Mouse (Mus musculus) limb, embryonic 11.5 days (tissue): ENCODE measurements around the gene Tinagl1. TPM values are rescaled to one million over a fixed set of nuclear protein-coding genes. Genes with fewer than 3 reads are reported as not detected.

Experiments
- ATAC-seq: fragments of 200-750 bp; cut with Nextera tagmentation; 2 replicates; pipeline ENCODE4 v1.8.0; 2017; ENCODE audit warnings: low read depth; ENCODE audit not compliant: insufficient number of reproducible peaks, low FRiP score, low TSS enrichment
- DNase-seq: peaks from one replicate; pipeline ENCODE4 v3.0.0-alpha.2; 2015; ENCODE audit warnings: low spot score
- H3K27ac ChIP-seq: fragments of 300-500 bp; sonication (generic); replicated peaks from 2 replicates; pipeline ENCODE4 v1.5.1; 2014; ENCODE audit warnings: low read depth, mild to moderate bottlenecking, low read length
- H3K27me3 ChIP-seq: fragments of 300-500 bp; sonication (generic); 2 replicates; pipeline ENCODE4 v1.6.1; 2014; ENCODE audit warnings: mild to moderate bottlenecking, low read length, mixed read lengths; ENCODE audit not compliant: control insufficient read depth, insufficient read depth
- H3K36me3 ChIP-seq: fragments of 300-500 bp; sonication (generic); 2 replicates; pipeline ENCODE4 v1.6.1; 2014; ENCODE audit warnings: mild to moderate bottlenecking, low read length, moderate library complexity, mixed read lengths; ENCODE audit not compliant: control insufficient read depth, insufficient read depth
- H3K4me1 ChIP-seq: fragments of 300-500 bp; sonication (generic); 2 replicates; pipeline ENCODE4 v1.6.1; 2014; ENCODE audit warnings: low read length, mixed read lengths; ENCODE audit not compliant: control insufficient read depth, insufficient read depth
- H3K4me2 ChIP-seq: fragments of 300-500 bp; sonication (generic); 2 replicates; pipeline ENCODE4 v1.6.1; 2014; ENCODE audit warnings: low read depth, mild to moderate bottlenecking, moderate library complexity; ENCODE audit not compliant: severe bottlenecking
- H3K4me3 ChIP-seq: fragments of 300-500 bp; sonication (generic); 2 replicates; pipeline ENCODE4 v1.5.1; 2014; ENCODE audit warnings: low read depth, low read length
- H3K9ac ChIP-seq: fragments of 300-500 bp; sonication (generic); 2 replicates; pipeline ENCODE4 v1.6.1; 2014; ENCODE audit warnings: mild to moderate bottlenecking, low read length
- H3K9me3 ChIP-seq: fragments of 300-500 bp; sonication (generic); 2 replicates; pipeline ENCODE4 v1.6.1; 2016; ENCODE audit warnings: low read length; ENCODE audit not compliant: control insufficient read depth
- WGBS: fragments of 180-500 bp; shearing (Covaris S2); extraction: QIAGEN DNeasy Blood & Tissue Kit; methylation state at CpG from one replicate; pipeline ENCODE4 v1.1.7; 2014; 5-methylcytosine and 5-hydroxymethylcytosine counted together
- polyA plus RNA-seq: library from polyadenylated mRNA; unstranded; fragments of >200 nt; fragmentation: Nextera tagmentation; extraction: Ambion mirVana; gene quantifications from 2 replicates; pipeline ENCODE4 v1.2.1, GENCODE M21; 2014

The Tinagl1 gene
- polyA plus RNA-seq, 1 experiment from 2014 or later: 6.9 TPM

DNA sequence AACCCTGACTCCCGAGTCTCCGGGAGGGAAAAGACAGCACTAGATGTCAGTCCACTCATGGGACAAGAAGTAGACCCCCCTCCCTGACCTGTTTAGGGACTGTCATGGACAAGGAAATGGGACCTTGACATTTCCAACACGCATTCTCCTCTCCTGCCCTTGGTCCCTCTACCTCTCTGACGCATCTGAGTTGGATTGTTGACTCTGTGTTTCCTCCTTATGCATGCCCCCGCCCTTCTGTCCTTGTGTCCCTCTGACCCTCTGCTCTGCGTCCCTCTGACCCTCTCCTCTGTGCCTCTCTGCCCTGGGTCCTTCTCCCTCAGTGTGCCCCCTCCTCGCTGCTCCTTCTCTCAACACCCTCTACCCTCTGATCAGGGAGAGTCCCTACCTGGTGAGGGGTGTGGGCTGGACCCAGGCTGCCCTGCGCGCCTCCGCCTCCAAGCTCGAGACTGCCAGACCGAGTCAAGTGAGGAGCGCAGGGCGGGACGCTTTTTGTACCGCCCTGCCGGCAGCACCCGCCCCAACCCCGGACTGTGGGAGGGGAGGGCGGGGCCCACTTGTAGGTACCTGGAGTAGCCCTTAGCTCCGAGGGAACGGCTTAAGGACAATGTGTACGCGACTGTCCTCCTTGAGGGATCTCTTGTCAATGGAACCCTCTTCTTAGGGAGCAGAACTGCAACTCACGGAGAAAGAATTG, 439 bp downstream of the Tinagl1 start:
- H3K36me3 ChIP-seq: no peaks in the 10 kb centered on the region
- WGBS: 3% methylated on average over 25 of the region's 25 CpGs
- H3K4me3 ChIP-seq: peak overlapping the region; percentile 16; the same call in 1 of the 2 replicates
- H3K27ac ChIP-seq: no peak overlapping the region
- peaks cover 33% of the 10 kb centered on the region for H3K4me1 ChIP-seq
- peaks cover 6% of the 10 kb centered on the region for H3K27me3 ChIP-seq
- no peaks in the 10 kb centered on the region for H3K9me3 ChIP-seq
- peak; percentile 70 for DNase-seq
- 0 out of 2 replicates have a peak, but pooled peaks have one; percentile 46 for ATAC-seq
- peak overlapping the region; percentile 49 for H3K4me2 ChIP-seq
- no peak overlapping the region for H3K9ac ChIP-seq

DNA sequence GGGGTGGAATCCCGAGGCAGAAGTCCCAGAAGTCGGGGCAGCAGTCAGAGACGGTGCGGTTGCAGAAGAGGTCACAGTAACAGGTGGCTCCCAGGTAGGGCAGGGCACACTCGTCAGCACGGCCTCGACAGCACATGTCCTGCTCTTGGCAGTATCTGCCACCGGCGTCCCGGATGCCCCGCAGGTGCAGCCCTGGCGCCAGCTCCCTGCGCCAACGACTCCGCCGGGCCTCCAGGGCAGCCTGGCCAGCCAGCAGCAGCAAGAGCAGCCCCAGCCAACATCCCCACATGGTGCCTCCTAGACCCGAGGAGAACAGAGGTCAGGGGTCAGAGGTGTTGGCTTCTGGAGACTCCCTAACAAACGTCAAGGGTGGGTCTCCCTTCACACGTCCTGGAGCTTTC, 1.0 kb downstream of the Tinagl1 start:
- no peaks in the 10 kb centered on the region for H3K9me3 ChIP-seq
- ATAC-seq (no peak), DNase-seq (no peak)
- no peaks in the 10 kb centered on the region for H3K36me3 ChIP-seq
- 39% methylated on average over 19 of the region's 19 CpGs for WGBS
- H3K27ac ChIP-seq: no peak overlapping the region
- H3K9ac ChIP-seq: no peak overlapping the region
- H3K27me3 ChIP-seq: peaks cover 6% of the 10 kb centered on the region
- no peak overlapping the region for H3K4me3 ChIP-seq
- peaks cover 33% of the 10 kb centered on the region for H3K4me1 ChIP-seq
- peak overlapping the region; percentile 49; the same call in 1 of the 2 replicates for H3K4me2 ChIP-seq

DNA sequence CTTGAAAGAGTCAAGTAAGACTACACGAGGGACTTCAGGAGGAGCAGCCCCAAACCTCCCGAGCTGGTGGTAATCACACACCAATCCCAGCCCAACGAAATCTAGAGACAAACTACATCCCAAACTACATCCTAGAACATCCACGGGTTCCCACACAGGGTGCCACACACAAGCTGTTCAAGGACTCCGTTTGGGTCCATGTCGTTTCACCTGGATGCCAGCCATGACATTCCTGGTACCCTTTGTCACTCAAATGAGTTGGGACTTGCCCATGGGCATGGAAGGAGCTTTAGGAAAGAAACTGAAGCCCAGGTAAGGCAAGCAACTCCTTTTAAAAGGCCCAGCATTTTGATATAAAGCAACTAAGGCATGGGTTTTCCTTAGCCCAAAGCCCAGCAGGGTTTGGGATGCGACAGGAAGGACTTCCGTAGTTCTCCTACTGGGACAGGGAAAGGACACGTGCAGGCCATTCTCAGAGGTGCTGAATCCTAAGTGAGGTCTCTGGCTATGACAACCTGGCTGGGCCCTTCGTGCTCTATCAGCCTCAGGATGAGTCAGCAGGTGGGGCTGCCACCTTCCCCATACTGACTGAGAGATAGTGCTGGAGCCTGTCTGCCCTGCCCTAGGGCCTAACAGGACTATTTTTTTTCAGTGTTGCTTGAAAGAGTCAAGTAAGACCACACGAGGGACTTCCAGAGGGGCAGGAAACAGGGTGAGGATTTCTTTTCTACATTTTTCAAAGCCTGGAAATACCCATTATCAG, 1.7 kb downstream of the Tinagl1 start:
- H3K4me2 ChIP-seq: no peak overlapping the region
- H3K36me3 ChIP-seq: no peaks in the 10 kb centered on the region
- ATAC-seq (no peak), DNase-seq (no peak)
- WGBS: 67% methylated on average over 11 of the region's 11 CpGs
- H3K4me1 ChIP-seq: peaks cover 36% of the 10 kb centered on the region
- no peak overlapping the region for H3K27ac ChIP-seq
- no peak overlapping the region for H3K4me3 ChIP-seq
- H3K9ac ChIP-seq: no peak overlapping the region
- peaks cover 6% of the 10 kb centered on the region for H3K27me3 ChIP-seq
- no peaks in the 10 kb centered on the region for H3K9me3 ChIP-seq

DNA sequence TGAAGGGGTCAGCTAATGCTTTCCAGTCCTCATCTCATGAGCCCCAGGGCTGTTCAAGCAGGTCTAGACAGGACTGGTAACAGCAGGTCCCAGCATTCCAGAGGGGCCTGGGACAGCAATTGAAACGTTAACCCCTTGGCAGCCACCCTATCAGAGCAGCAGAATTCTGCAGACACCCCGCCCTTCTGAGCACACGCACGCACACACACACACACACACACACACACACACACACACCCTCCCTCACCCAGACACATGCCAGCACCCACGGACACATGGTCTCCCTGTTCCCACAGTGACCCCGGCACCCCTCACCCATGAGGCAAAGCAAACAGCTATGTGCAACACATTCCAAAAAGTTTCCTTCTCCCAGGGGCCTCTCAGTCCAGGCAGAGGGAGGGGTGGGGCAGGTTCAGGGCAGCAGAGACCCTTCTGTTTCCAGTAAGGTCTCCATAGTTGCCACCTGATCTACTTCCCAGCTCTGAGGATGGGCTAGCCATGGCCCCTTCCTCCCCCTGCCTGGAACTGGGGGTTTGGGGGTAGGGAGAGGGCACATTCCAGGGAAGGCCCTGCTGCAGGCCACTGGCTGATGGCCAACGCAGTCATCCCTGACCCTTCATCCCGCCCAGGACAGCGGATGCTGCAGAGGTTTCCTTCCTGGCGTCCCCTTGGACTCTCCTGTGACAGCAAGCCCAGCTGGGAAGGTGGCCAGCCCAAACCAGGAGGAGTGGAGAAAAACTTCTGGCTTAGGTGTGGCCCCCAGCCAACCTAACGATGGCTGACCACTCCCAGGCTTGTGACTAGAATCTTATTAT, 2.8 kb downstream of the Tinagl1 start:
- H3K4me1 ChIP-seq: peaks cover 42% of the 10 kb centered on the region
- H3K27me3 ChIP-seq: peaks cover 6% of the 10 kb centered on the region
- ATAC-seq (peak; percentile 40; the same call in 1 of the 2 replicates), DNase-seq (peak; percentile 67)
- H3K9me3 ChIP-seq: no peaks in the 10 kb centered on the region
- H3K9ac ChIP-seq: peak overlapping the region; percentile 45; the same call in 1 of the 2 replicates
- H3K27ac ChIP-seq: peak overlapping the region; percentile 70
- 46% methylated on average over 11 of the region's 11 CpGs for WGBS
- peak overlapping the region; percentile 15; the same call in 1 of the 2 replicates for H3K4me2 ChIP-seq
- H3K4me3 ChIP-seq: no peak overlapping the region
- H3K36me3 ChIP-seq: no peaks in the 10 kb centered on the region

DNA sequence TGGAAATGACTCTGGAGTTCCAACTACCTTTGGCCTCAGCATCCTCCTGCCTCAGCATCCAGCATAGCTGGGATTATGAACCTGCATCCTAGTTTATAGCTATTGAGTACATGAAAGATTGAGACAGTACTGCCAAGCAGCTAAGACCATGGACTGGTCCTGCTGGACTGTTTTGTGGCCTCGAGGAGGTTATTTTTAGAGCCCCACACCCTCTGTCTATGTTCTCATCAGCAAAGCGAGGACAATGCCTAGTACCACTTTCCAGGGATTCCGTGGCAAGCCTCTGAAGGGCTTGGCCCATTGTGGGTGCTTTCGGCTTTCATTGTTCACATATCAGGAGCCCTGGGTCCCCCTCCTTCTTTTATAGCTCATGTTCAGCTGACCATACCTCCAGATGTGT, 4.6 kb downstream of the Tinagl1 start:
- peaks cover 6% of the 10 kb centered on the region for H3K27me3 ChIP-seq
- ATAC-seq: no peak
- no peaks in the 10 kb centered on the region for H3K9me3 ChIP-seq

DNA sequence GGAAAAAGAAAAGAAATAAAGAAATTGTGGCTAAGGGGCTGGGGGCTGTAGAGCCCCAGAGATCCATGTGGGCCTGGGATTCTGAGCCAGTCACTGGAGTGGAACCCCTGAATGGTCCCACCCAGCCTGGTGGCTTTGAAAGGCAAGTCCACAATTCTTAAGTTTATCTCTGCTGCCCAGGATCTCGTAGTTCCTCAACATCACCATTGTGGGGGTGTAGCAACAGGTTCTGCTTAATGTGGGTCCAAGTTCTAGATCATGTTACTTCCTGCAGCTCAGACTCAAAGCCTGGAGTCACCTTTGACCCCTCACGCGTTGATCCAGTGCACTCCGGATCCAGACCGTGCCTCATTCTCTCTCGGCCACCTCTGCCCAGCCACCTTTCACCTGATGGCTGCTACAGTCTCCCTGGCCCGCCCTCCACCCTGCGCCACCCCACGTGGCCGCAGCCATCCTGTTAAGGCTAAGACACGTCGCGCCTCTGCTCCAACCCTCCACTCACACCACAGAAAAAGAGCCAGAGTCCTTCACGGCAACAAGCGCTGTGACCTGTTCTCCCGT, 5.4 kb downstream of the Tinagl1 start:
- Histone ChIP-seq H3K9ac (no peak overlapping the region), H3K27ac (no peak overlapping the region), H3K4me3 (no peak overlapping the region), H3K4me1 (peaks cover 40% of the 10 kb centered on the region), H3K27me3 (peaks cover 3% of the 10 kb centered on the region), H3K4me2 (no peak overlapping the region), H3K9me3 (no peaks in the 10 kb centered on the region), H3K36me3 (no peaks in the 10 kb centered on the region)
- WGBS: 85% methylated on average over 16 of the region's 16 CpGs
- DNase-seq: no peak
- ATAC-seq: no peak

More for the DNA sequence above, 4.6 kb downstream of the Tinagl1 start:
- H3K4me3 ChIP-seq: no peak overlapping the region
- peaks cover 47% of the 10 kb centered on the region for H3K4me1 ChIP-seq
- no peak overlapping the region for H3K4me2 ChIP-seq
- no peak overlapping the region for H3K9ac ChIP-seq
- DNase-seq: no peak
- 87% methylated on average over 4 of the region's 4 CpGs for WGBS
- H3K36me3 ChIP-seq: no peaks in the 10 kb centered on the region
- H3K27ac ChIP-seq: no peak overlapping the region

DNA sequence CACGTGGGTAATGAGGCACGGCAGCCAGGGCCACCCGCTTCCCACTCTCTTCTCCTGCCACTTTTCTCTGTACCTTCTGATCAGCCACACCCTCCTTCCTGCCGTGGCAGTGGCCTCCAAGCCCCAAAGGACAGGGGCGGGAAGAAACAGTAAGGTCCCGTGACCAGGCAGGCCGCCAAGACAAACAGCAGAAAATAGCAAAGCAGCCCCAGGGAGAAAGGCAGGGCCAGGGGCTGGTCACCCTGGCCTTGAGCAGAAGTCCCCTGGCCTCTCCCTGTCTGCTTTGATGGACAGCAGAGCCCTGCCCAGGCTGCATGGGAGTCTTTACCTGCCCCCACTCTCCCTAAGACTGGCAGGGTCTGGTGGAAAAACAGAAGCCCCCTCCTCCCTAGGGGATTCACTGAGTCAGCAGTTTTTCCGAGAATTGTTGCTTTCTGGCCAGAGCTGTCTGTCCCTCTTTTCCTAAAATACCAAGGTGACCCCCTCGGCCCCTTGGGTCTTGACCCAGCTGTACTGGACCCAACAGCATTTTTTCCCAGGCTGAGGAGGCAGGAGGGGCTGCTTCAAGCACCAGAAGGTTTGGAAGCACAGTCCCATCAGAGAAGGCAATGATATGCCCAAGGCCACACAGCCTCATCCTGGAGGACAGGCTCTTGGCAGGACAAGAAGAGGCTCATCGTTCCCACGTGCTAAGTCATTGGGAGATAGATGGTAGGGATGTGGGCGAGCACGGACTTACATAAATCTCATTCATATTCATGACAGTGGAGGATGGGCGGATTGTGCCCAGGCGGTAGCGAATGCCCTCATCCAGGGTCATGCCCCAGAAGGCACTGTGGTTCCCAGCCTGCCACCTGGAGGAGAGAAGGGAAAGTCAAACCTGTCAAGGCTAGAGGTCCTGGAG, 6.4 kb downstream of the Tinagl1 start:
- ATAC-seq (no peak), DNase-seq (no peak)
- WGBS: 50% methylated on average over 16 of the region's 16 CpGs
- Histone ChIP-seq H3K4me2 (no peak overlapping the region), H3K36me3 (no peaks in the 10 kb centered on the region), H3K27me3 (peaks cover 5% of the 10 kb centered on the region; the same call in 1 of the 2 replicates), H3K9me3 (no peaks in the 10 kb centered on the region), H3K4me3 (no peak overlapping the region), H3K9ac (no peak overlapping the region), H3K27ac (no peak overlapping the region), H3K4me1 (peaks cover 39% of the 10 kb centered on the region)
